Mouse (Mus musculus): ENCODE results near the gene Megf11. TPM values are rescaled to one million over a fixed set of nuclear protein-coding genes. Genes with fewer than 3 reads are reported as not detected.

The Megf11 gene
- polyA plus RNA-seq, 1 experiment from 2014 or later: 17.4 TPM

GRCm38 (mm10) chr9:64598427-64598826 is 213.0 kb downstream of the Megf11 start:
- H3K4me2 ChIP-seq (replicated peaks): no peak overlapping the region
- no peak overlapping the region for H3K9ac ChIP-seq
- H3K9me3 ChIP-seq (ENCODE audit: control insufficient read depth, low read length): no peaks in the 10 kb centered on the region
- no peaks in the 10 kb centered on the region for H3K27me3 ChIP-seq (ENCODE audit: control insufficient read depth, insufficient read depth, low read length)
- no peak overlapping the region for H3K4me3 ChIP-seq (replicated peaks; ENCODE audit: low read length)
- ATAC-seq (ENCODE audit: low FRiP score): no peak
- H3K36me3 ChIP-seq (replicated peaks; ENCODE audit: control insufficient read depth, insufficient read depth): no peaks in the 10 kb centered on the region
- H3K27ac ChIP-seq: no peak overlapping the region
- DNase-seq (ENCODE audit: low spot score): no peak
- 97% methylated on average over 7 of the region's 7 CpGs for WGBS
- H3K4me1 ChIP-seq (replicated peaks; ENCODE audit: control insufficient read depth, insufficient read depth, low read length): peaks cover 10% of the 10 kb centered on the region

- no peak overlapping the region for H3K9ac ChIP-seq
Observed at GRCm38 (mm10) chr9:64600731-64601130, 215.3 kb downstream of the Megf11 start.

GRCm38 (mm10) chr9:64602895-64603294 is 217.5 kb downstream of the Megf11 start:
- ATAC-seq (ENCODE audit: low FRiP score) (no peak), DNase-seq (ENCODE audit: low spot score) (no peak)
- Histone ChIP-seq H3K36me3 (replicated peaks; ENCODE audit: control insufficient read depth, insufficient read depth) (no peaks in the 10 kb centered on the region), H3K27me3 (ENCODE audit: control insufficient read depth, insufficient read depth, low read length) (no peaks in the 10 kb centered on the region), H3K27ac (no peak overlapping the region), H3K4me3 (replicated peaks; ENCODE audit: low read length) (no peak overlapping the region), H3K9ac (no peak overlapping the region), H3K4me1 (replicated peaks; ENCODE audit: control insufficient read depth, insufficient read depth, low read length) (peaks cover 38% of the 10 kb centered on the region), H3K9me3 (ENCODE audit: control insufficient read depth, low read length) (no peaks in the 10 kb centered on the region), H3K4me2 (replicated peaks) (no peak overlapping the region)
- WGBS: 96% methylated on average over 1 of the region's 1 CpGs

More at GRCm38 (mm10) chr9:64600731-64601130, 215.3 kb downstream of the Megf11 start:
- no peak overlapping the region for H3K4me2 ChIP-seq (replicated peaks)
- no peak for DNase-seq (ENCODE audit: low spot score)
- no peak for ATAC-seq (ENCODE audit: low FRiP score)
- no peaks in the 10 kb centered on the region for H3K9me3 ChIP-seq (ENCODE audit: control insufficient read depth, low read length)
- 85% methylated on average over 2 of the region's 2 CpGs for WGBS
- H3K27me3 ChIP-seq (ENCODE audit: control insufficient read depth, insufficient read depth, low read length): no peaks in the 10 kb centered on the region
- H3K4me1 ChIP-seq (replicated peaks; ENCODE audit: control insufficient read depth, insufficient read depth, low read length): peaks cover 23% of the 10 kb centered on the region
- H3K27ac ChIP-seq: no peak overlapping the region
- no peak overlapping the region for H3K4me3 ChIP-seq (replicated peaks; ENCODE audit: low read length)
- no peaks in the 10 kb centered on the region for H3K36me3 ChIP-seq (replicated peaks; ENCODE audit: control insufficient read depth, insufficient read depth)

DNA sequence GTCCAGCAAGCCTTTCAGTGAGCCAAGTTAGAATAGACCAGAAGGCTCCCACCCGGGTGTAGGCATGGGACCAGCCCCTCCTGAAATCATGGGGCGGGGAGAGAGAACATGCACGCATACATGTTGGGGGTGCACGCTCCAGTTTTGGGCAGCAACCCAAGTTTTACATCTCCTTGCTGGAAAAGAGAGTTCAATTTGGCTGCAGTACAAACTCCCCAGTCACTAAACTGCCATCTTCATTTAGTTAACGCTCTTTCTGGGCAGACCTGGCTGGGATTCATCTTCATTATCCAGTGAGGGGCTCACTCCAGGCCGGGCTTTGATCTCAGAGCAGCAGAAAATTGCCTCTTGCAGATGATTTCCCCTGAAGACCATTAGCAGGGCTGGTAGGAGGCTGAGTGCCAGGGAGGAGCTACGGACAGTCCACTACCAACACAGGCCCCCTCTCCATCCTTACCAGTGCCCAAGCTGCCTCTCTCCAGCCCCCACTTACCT is 218.8 kb downstream of the Megf11 start:
- ATAC-seq (ENCODE audit: low FRiP score) (peak; percentile 49; the same call in 1 of the 2 replicates), DNase-seq (ENCODE audit: low spot score) (peak; percentile 78)
- 49% methylated on average over 7 of the region's 7 CpGs for WGBS
- no peaks in the 10 kb centered on the region for H3K36me3 ChIP-seq (replicated peaks; ENCODE audit: control insufficient read depth, insufficient read depth)
- peaks cover 38% of the 10 kb centered on the region for H3K4me1 ChIP-seq (replicated peaks; ENCODE audit: control insufficient read depth, insufficient read depth, low read length)
- H3K27me3 ChIP-seq (ENCODE audit: control insufficient read depth, insufficient read depth, low read length): no peaks in the 10 kb centered on the region
- H3K9me3 ChIP-seq (ENCODE audit: control insufficient read depth, low read length): no peaks in the 10 kb centered on the region
- no peak overlapping the region for H3K9ac ChIP-seq
- no peak overlapping the region for H3K4me2 ChIP-seq (replicated peaks)
- peak overlapping the region; percentile 23; the same call in 1 of the 2 replicates for H3K27ac ChIP-seq
- H3K4me3 ChIP-seq (replicated peaks; ENCODE audit: low read length): no peak overlapping the region

- Histone ChIP-seq H3K9ac (no peak overlapping the region), H3K36me3 (replicated peaks; ENCODE audit: control insufficient read depth, insufficient read depth) (no peaks in the 10 kb centered on the region), H3K4me1 (replicated peaks; ENCODE audit: control insufficient read depth, insufficient read depth, low read length) (peaks cover 44% of the 10 kb centered on the region), H3K27me3 (ENCODE audit: control insufficient read depth, insufficient read depth, low read length) (no peaks in the 10 kb centered on the region), H3K4me3 (replicated peaks; ENCODE audit: low read length) (no peak overlapping the region), H3K9me3 (ENCODE audit: control insufficient read depth, low read length) (no peaks in the 10 kb centered on the region), H3K4me2 (replicated peaks) (no peak overlapping the region), H3K27ac (peak overlapping the region; percentile 58)
- 53% methylated on average over 14 of the region's 14 CpGs for WGBS
- peak; percentile 30 for DNase-seq (ENCODE audit: low spot score)
- peak; percentile 41; the same call in 1 of the 2 replicates for ATAC-seq (ENCODE audit: low FRiP score)
Observed at GRCm38 (mm10) chr9:64605077-64605714, 219.8 kb downstream of the Megf11 start.

DNA sequence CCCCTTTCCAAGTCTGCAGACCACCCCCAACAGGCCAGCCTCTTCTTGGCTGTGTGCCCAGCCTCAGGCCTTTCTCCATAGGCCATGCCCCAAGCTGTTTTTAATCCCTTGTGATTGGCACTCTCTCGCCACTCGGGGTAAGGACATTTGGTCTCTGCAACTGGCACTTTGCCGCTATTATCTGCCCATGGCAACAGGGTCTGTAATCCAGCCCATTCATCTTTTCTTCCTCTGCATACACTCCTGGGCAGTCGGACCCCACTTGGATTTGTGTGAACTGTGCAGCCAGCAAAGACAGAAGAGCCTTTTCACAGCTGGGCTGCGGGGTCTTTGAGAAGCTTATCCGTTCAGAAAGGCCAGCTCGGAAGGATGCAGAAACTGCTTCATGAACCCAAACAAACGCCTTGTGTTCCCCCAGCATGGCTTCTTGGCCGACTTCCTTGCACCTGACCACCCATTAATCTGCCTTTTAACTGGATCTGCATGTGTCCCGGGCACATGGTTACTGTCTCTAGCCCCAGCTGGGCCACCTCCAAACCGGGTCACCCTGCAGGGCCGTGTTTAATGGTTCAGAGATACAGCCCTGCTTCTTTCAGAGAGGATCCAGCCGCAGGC is 220.4 kb downstream of the Megf11 start:
- Histone ChIP-seq H3K4me1 (replicated peaks; ENCODE audit: control insufficient read depth, insufficient read depth, low read length) (peaks cover 44% of the 10 kb centered on the region), H3K4me3 (replicated peaks; ENCODE audit: low read length) (no peak overlapping the region), H3K9ac (no peak overlapping the region), H3K27ac (peak overlapping the region; percentile 58), H3K27me3 (ENCODE audit: control insufficient read depth, insufficient read depth, low read length) (no peaks in the 10 kb centered on the region), H3K36me3 (replicated peaks; ENCODE audit: control insufficient read depth, insufficient read depth) (no peaks in the 10 kb centered on the region), H3K9me3 (ENCODE audit: control insufficient read depth, low read length) (no peaks in the 10 kb centered on the region), H3K4me2 (replicated peaks) (no peak overlapping the region)
- ATAC-seq (ENCODE audit: low FRiP score) (peak; percentile 80), DNase-seq (ENCODE audit: low spot score) (peak; percentile 77)
- 9% methylated on average over 13 of the region's 13 CpGs for WGBS

DNA sequence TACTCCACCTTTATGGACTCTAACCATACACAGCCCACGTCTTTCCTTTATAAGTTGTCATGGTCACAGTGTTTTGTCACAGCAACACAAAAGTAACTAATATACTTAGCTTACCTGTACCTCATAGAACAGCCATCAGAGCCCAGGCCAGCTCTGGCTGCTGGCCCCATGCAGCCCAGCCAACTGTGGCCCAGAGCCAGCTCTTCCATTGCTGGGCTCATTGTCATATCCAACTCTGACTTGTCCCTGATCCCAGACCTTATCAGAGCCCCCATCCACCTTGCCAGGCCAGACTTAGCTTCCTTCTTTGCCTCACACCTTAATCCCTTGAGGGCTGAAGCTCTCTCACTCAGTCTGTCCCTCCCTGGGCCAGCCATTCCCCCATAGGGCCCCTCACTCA is 221.6 kb downstream of the Megf11 start:
- Histone ChIP-seq H3K9me3 (ENCODE audit: control insufficient read depth, low read length) (no peaks in the 10 kb centered on the region), H3K36me3 (replicated peaks; ENCODE audit: control insufficient read depth, insufficient read depth) (no peaks in the 10 kb centered on the region), H3K4me2 (replicated peaks) (no peak overlapping the region), H3K4me1 (replicated peaks; ENCODE audit: control insufficient read depth, insufficient read depth, low read length) (peaks cover 56% of the 10 kb centered on the region), H3K9ac (no peak overlapping the region), H3K27ac (peak overlapping the region; percentile 58; the same call in 1 of the 2 replicates), H3K27me3 (ENCODE audit: control insufficient read depth, insufficient read depth, low read length) (no peaks in the 10 kb centered on the region), H3K4me3 (replicated peaks; ENCODE audit: low read length) (no peak overlapping the region)
- DNase-seq (ENCODE audit: low spot score) (no peak), ATAC-seq (ENCODE audit: low FRiP score) (no peak)
- 89% methylated on average over 1 of the region's 1 CpGs for WGBS

GRCm38 (mm10) chr9:64609546-64609945 is 224.1 kb downstream of the Megf11 start:
- H3K27me3 ChIP-seq (ENCODE audit: control insufficient read depth, insufficient read depth, low read length): no peaks in the 10 kb centered on the region
- H3K4me2 ChIP-seq (replicated peaks): no peak overlapping the region
- DNase-seq (ENCODE audit: low spot score) (peak; percentile 48), ATAC-seq (ENCODE audit: low FRiP score) (no peak)
- peaks cover 60% of the 10 kb centered on the region for H3K4me1 ChIP-seq (replicated peaks; ENCODE audit: control insufficient read depth, insufficient read depth, low read length)
- H3K9ac ChIP-seq: no peak overlapping the region
- H3K4me3 ChIP-seq (replicated peaks; ENCODE audit: low read length): no peak overlapping the region
- H3K36me3 ChIP-seq (replicated peaks; ENCODE audit: control insufficient read depth, insufficient read depth): no peaks in the 10 kb centered on the region
- 11% methylated on average over 3 of the region's 3 CpGs for WGBS
- H3K9me3 ChIP-seq (ENCODE audit: control insufficient read depth, low read length): no peaks in the 10 kb centered on the region
- H3K27ac ChIP-seq: 0 out of 2 replicates have a peak overlapping the region, but pooled peaks have one; percentile 51

- Histone ChIP-seq H3K9ac (no peak overlapping the region), H3K4me3 (replicated peaks; ENCODE audit: low read length) (no peak overlapping the region), H3K27ac (peak overlapping the region; percentile 65), H3K27me3 (ENCODE audit: control insufficient read depth, insufficient read depth, low read length) (no peaks in the 10 kb centered on the region), H3K4me1 (replicated peaks; ENCODE audit: control insufficient read depth, insufficient read depth, low read length) (peaks cover 33% of the 10 kb centered on the region), H3K36me3 (replicated peaks; ENCODE audit: control insufficient read depth, insufficient read depth) (no peaks in the 10 kb centered on the region), H3K4me2 (replicated peaks) (peak overlapping the region; percentile 17; the same call in 1 of the 2 replicates), H3K9me3 (ENCODE audit: control insufficient read depth, low read length) (no peaks in the 10 kb centered on the region)
- 9% methylated on average over 7 of the region's 7 CpGs for WGBS
- ATAC-seq (ENCODE audit: low FRiP score): peak; percentile 85; the same call in 1 of the 2 replicates
- peak; percentile 53 for DNase-seq (ENCODE audit: low spot score)
Observed at GRCm38 (mm10) chr9:64612121-64612983, 226.9 kb downstream of the Megf11 start.
